Mouse (Mus musculus): ENCODE measurements at regions not wholly inside any gene's neighbourhood (a gene's known extent, or its start where the extent isn't known, plus 50 kb on each side); places are given as distances from the start of the nearest gene placed in this dataset.
"Not testable (repeated sequence)": the region's sequence is repeated elsewhere in the genome, so short reads cannot be mapped to it uniquely, and the experiment has no call there.

- Histone ChIP-seq H3K27ac (replicated peaks; ENCODE audit: low read depth, low read length) (no peak overlapping the region), H3K36me3 (ENCODE audit: control insufficient read depth, insufficient read depth, low read length) (no peaks in the 10 kb centered on the region), H3K4me1 (ENCODE audit: control insufficient read depth, insufficient read depth, low read length) (no peaks in the 10 kb centered on the region), H3K9ac (replicated peaks; ENCODE audit: low read length) (no peak overlapping the region), H3K4me3 (replicated peaks; ENCODE audit: low read depth, low read length) (no peak overlapping the region), H3K4me2 (ENCODE audit: low read length) (no peak overlapping the region), H3K9me3 (ENCODE audit: control insufficient read depth, low read length) (no peaks in the 10 kb centered on the region), H3K27me3 (ENCODE audit: control insufficient read depth, insufficient read depth, low read length) (no peaks in the 10 kb centered on the region)
- 93% methylated on average over 6 of the region's 6 CpGs for WGBS
- DNase-seq (no peak), ATAC-seq (ENCODE audit: low FRiP score, low TSS enrichment) (no peak)
Observed at GRCm38 (mm10) chr10:104686669-104687068, 492.8 kb downstream of the Gm4340 start.

- ATAC-seq (ENCODE audit: low FRiP score, low TSS enrichment) (no peak), DNase-seq (no peak)
- Histone ChIP-seq H3K4me3 (replicated peaks; ENCODE audit: low read depth, low read length) (no peak overlapping the region), H3K4me2 (ENCODE audit: low read length) (no peak overlapping the region), H3K27me3 (ENCODE audit: control insufficient read depth, insufficient read depth, low read length) (no peaks in the 10 kb centered on the region), H3K4me1 (ENCODE audit: control insufficient read depth, insufficient read depth, low read length) (no peaks in the 10 kb centered on the region), H3K9me3 (ENCODE audit: control insufficient read depth, low read length) (no peaks in the 10 kb centered on the region), H3K9ac (replicated peaks; ENCODE audit: low read length) (no peak overlapping the region), H3K36me3 (ENCODE audit: control insufficient read depth, insufficient read depth, low read length) (no peaks in the 10 kb centered on the region), H3K27ac (replicated peaks; ENCODE audit: low read depth, low read length) (no peak overlapping the region)
- WGBS: 96% methylated on average over 3 of the region's 3 CpGs
Observed at GRCm38 (mm10) chr10:104694974-104695373, 501.1 kb downstream of the Gm4340 start.

- no peaks in the 10 kb centered on the region for H3K36me3 ChIP-seq (ENCODE audit: control insufficient read depth, insufficient read depth, low read length)
- H3K9ac ChIP-seq (replicated peaks; ENCODE audit: low read length): no peak overlapping the region
- no peak overlapping the region for H3K27ac ChIP-seq (replicated peaks; ENCODE audit: low read depth, low read length)
- no peak overlapping the region for H3K4me2 ChIP-seq (ENCODE audit: low read length)
- H3K4me1 ChIP-seq (ENCODE audit: control insufficient read depth, insufficient read depth, low read length): no peaks in the 10 kb centered on the region
- no peaks in the 10 kb centered on the region for H3K9me3 ChIP-seq (ENCODE audit: control insufficient read depth, low read length)
- DNase-seq (peak; percentile 64), ATAC-seq (ENCODE audit: low FRiP score, low TSS enrichment) (peak; percentile 66; the same call in 1 of the 2 replicates)
- H3K27me3 ChIP-seq (ENCODE audit: control insufficient read depth, insufficient read depth, low read length): no peaks in the 10 kb centered on the region
- no peak overlapping the region for H3K4me3 ChIP-seq (replicated peaks; ENCODE audit: low read depth, low read length)
Observed at GRCm38 (mm10) chr10:104708926-104709325, 515.1 kb downstream of the Gm4340 start.

- not testable (repeated sequence) for H3K4me2 ChIP-seq (ENCODE audit: low read length); H3K9me3 ChIP-seq (ENCODE audit: control insufficient read depth, low read length); DNase-seq; H3K9ac ChIP-seq (replicated peaks; ENCODE audit: low read length); ATAC-seq (ENCODE audit: low FRiP score, low TSS enrichment); H3K27ac ChIP-seq (replicated peaks; ENCODE audit: low read depth, low read length); H3K4me3 ChIP-seq (replicated peaks; ENCODE audit: low read depth, low read length); H3K27me3 ChIP-seq (ENCODE audit: control insufficient read depth, insufficient read depth, low read length); H3K36me3 ChIP-seq (ENCODE audit: control insufficient read depth, insufficient read depth, low read length); H3K4me1 ChIP-seq (ENCODE audit: control insufficient read depth, insufficient read depth, low read length)
- WGBS: 45% methylated on average over 5 of the region's 5 CpGs
Observed at GRCm38 (mm10) chr10:104713281-104713915, 519.6 kb downstream of the Gm4340 start.

All from midbrain, embryonic 14.5 days (tissue).